Mouse (Mus musculus): ENCODE measurements at regions not wholly inside any gene's neighbourhood (a gene's known extent, or its start where the extent isn't known, plus 50 kb on each side); places are given as distances from the start of the nearest gene placed in this dataset.
A peak's percentile ranks its signal among the peaks of the same experiment; 100 is the strongest.

GRCm38 (mm10) chr10:9071630-9072029 is 185.8 kb upstream of the Sash1 start:
- DNase-seq (ENCODE audit: low spot score): no peak

DNA sequence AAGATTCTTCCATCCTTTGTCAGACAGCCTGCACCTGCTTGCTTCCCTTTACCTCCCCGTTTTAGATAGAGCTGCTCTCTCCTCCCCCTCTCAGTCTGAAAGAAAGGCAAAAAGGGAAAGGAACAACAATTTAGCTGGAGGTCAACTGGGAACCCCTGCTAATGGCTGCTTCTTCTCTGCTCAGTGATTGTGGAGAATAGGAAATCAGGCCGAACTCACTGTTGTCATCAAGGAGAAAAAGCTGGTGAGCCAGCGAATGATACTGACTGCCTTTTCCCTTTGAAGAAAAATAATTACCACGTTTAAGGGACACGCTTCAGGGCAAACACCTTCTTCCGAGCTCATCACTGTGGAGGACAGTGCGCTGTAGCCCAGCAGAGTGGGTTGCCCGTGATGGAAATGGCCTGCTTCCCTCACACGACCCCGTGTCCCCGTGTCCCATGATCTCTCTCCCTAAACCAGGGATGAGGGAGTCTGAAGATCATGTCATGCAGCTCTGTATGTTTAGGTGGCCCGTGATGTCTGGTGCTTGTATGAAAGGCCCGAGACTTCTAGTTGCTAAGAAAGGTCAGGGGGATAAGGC is 183.8 kb upstream of the Sash1 start:
- no peak for DNase-seq (ENCODE audit: low spot score)

GRCm38 (mm10) chr10:9066566-9066965 is 180.7 kb upstream of the Sash1 start:
- DNase-seq (ENCODE audit: low spot score): no peak

DNA sequence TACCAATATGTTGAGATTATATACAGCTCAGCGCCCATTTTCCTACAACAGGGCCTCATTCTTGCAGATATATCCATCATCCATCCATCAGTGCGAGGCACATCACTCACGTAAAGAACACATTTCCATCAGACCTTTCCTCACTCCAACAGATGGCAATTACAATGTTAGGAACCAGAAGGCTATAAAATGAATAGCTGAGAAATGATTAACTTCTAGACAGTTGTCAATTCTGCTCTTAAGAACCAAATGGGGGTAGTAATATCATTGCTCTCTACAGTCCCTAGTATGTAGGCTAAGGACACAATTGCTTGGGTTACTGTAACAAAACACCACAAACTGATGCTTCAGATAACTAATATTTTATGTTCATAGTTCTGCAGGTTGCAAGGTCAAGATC is 176.1 kb upstream of the Sash1 start:
- no peak for DNase-seq (ENCODE audit: low spot score)

DNA sequence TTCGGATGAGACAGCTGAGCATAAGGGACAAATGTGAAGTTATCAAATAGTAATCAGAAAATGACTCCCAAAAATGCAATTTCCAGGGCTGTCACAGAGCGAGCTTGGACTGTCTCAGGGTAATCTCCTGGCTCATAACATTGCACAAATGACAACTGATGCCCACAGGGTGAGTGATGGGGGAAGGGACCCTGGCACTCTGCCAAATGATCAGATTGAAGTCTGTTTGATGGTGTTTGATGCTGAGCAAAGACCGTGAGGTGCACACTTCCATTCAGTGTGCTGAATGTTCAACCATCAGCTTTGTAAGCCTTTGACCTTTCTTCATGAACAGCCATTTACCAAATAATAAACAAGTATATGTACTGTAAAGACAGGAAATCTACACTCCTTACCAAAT is 169.4 kb upstream of the Sash1 start:
- DNase-seq (ENCODE audit: low spot score): no peak

GRCm38 (mm10) chr10:9053371-9053770 is 167.5 kb upstream of the Sash1 start:
- no peak for DNase-seq (ENCODE audit: low spot score)

GRCm38 (mm10) chr10:9047341-9047740 is 161.5 kb upstream of the Sash1 start:
- DNase-seq (ENCODE audit: low spot score): no peak

- DNase-seq (ENCODE audit: low spot score): no peak
Observed at GRCm38 (mm10) chr10:9044746-9045370, 159.0 kb upstream of the Sash1 start.

- DNase-seq (ENCODE audit: low spot score): no peak
Observed at GRCm38 (mm10) chr10:9043507-9043906, 157.6 kb upstream of the Sash1 start.

- DNase-seq (ENCODE audit: low spot score): no peak
Observed at GRCm38 (mm10) chr10:9030486-9030885, 144.6 kb upstream of the Sash1 start.

GRCm38 (mm10) chr10:9029506-9029905 is 143.6 kb upstream of the Sash1 start:
- no peak for DNase-seq (ENCODE audit: low spot score)

GRCm38 (mm10) chr10:9027070-9027807 is 141.4 kb upstream of the Sash1 start:
- no peak for DNase-seq (ENCODE audit: low spot score)

DNA sequence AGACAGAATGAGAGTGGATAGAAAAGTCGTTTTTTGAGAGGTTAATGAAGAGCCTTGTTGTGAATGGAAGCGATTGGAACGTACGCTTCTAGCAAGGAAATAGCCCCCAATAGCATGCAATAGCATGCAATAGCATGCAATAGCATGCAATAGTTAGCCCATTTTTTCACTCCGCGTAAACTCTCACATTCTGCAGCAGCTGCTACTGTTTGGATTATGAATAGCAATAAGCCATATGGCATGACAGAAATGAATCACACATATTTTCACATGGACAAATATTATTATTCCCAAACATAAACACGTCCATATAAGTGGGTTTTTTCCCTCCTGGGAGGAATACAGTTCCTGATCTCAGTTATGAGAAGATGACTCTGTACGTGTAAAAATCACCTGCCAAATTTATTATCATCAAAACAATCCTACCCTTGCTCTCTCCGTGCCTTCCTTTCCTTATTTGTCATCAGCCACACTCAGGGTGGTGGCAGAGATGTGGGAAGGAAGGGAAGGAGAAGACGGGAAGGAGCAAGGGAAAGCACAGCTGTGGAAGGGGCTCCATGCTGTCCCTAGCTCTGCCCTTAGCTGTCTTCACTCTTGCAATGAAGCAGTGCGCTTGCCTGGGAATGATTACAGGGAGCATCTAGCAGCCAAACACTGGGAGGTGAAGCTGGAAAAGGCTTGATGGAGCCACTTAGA is 129.1 kb upstream of the Sash1 start:
- DNase-seq (ENCODE audit: low spot score): no peak

DNA sequence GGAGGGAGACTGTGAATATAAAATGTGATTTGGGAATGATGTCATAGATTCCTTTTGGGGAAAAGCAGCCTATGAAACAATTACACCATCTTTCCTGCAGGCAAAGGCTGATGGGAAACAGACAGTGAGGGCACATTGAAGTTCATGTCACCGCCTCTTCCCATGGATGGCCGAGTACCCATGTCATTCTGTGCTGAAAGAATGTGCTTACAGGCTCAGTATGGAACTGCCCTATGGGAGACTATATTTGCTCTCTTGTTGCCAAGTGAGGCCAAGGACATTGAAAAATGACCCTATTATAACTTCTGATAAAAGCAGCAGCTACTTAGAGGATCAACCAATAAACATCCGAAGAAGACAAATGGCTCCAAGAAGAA is 127.7 kb upstream of the Sash1 start:
- no peak for DNase-seq (ENCODE audit: low spot score)

- DNase-seq (ENCODE audit: low spot score): peak; percentile 27
Observed at GRCm38 (mm10) chr10:9012829-9013548, 127.1 kb upstream of the Sash1 start.

- no peak for DNase-seq (ENCODE audit: low spot score)
Observed at GRCm38 (mm10) chr10:9011906-9012305, 126.0 kb upstream of the Sash1 start.

DNA sequence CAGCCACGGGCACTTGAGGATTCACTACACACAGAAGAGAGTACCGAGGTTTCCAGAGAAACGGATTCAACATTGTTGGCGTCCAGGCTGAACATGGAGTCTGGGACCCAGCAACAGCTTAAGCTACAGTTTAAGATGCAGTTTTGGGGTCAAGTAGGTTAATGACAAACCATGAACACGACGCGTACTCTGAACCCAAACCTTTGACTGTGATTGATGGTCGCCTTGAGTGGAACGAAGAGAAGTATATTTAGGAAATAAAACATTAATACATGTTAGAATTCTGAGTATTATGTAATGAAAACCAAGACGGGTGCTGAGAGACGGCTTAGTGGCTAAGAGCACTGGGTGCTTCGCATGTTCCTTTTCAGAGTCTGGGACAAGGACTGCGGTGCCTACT is 124.3 kb upstream of the Sash1 start:
- no peak for DNase-seq (ENCODE audit: low spot score)

GRCm38 (mm10) chr10:9005140-9005909 is 119.5 kb upstream of the Sash1 start:
- no peak for DNase-seq (ENCODE audit: low spot score)

GRCm38 (mm10) chr10:9002261-9002660 is 116.4 kb upstream of the Sash1 start:
- no peak for DNase-seq (ENCODE audit: low spot score)

GRCm38 (mm10) chr10:8998758-8999398 is 113.0 kb upstream of the Sash1 start:
- DNase-seq (ENCODE audit: low spot score): no peak

GRCm38 (mm10) chr10:8998356-8998755 is 112.5 kb upstream of the Sash1 start:
- DNase-seq (ENCODE audit: low spot score): no peak

All from c-Kit-positive CD71-positive TER-119-positive erythroid progenitor cells, embryonic 14.5 days (primary cell).